Comparison of ENCODE assay signal across 8 mouse cellular contexts in the genomic region with DNA sequence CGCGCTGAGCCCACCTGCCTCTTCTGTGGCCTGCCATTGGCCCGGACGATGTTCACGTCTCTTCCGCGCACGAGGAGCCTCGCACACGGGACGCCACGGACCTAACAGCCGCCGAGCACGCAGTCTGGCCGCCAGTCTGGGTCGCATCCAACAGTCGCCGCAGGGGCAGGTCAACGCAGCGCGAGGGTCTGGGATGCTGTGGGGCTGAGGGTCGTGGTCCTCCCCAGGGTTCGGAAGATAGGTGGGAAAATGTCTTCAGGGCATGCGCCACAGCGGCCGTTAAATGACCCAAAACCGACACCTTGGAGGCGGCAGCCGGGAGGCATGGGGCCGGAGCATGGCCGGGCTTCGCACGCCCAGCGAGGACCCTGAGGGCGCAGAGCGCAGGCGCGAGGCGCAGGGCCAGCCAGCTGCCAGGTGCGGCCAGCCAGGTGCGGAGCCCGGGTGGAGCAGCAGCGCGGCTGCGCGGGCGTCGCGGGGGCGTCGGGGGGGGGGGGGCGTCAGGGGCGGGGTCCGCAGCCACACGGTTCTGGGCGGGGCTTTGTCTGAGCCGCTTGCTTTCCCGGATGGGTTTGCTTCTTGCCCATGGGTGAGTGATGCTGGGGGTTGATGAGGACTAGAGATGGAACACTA. TPM values are rescaled to one million over a fixed set of nuclear protein-coding genes. Genes with fewer than 3 reads are reported as not detected.
DNase-seq lines count a peak whose midpoint lies in the region; ATAC-seq and TF ChIP-seq lines count a peak whose summit lies in the region.

A gene (minus strand): TSS at position 445 of the 633 bp plus-strand sequence.

- WGBS in heart, embryonic 10.5 days = 39% methylated on average over 59 of the region's 59 CpGs
- 42% methylated on average over 56 of the region's 59 CpGs for WGBS in heart, adult 2 months
- WGBS in heart, embryonic 16.5 days = 41% methylated on average over 48 of the region's 59 CpGs
- WGBS in liver, embryonic 16.5 days (ENCODE audit: insufficient replicate concordance) = 54% methylated on average over 56 of the region's 59 CpGs
- WGBS in stomach, embryonic 16.5 days = 40% methylated on average over 54 of the region's 59 CpGs

- H3K4me2 ChIP-seq in heart, embryonic 16.5 days (ENCODE audit: low read depth, low read length) = peak within 1 kb of the TSS; percentile 59
- H3K4me2 ChIP-seq in liver, embryonic 16.5 days (ENCODE audit: low read depth, low read length) = peak within 1 kb of the TSS; percentile 20; the same call in 1 of the 2 replicates
- peak within 1 kb of the TSS; percentile 62 for H3K4me2 ChIP-seq in stomach, embryonic 16.5 days (ENCODE audit: low read depth, low read length)

- no peaks in the 10 kb centered on the region for H3K79me2 ChIP-seq in heart, adult 2 months (replicated peaks; ENCODE audit: control insufficient read depth, insufficient read depth, low read length)

- no peak for TF ChIP-seq CTCF in heart, adult 2 months (IDR thresholded peaks at IDR 0.05)

- peak within 1 kb of the TSS; percentile 57 for H3K4me3 ChIP-seq in heart, embryonic 10.5 days
- no peak within 1 kb of the TSS for H3K4me3 ChIP-seq in heart, adult 2 months
- peak within 1 kb of the TSS; percentile 31 for H3K4me3 ChIP-seq in heart, embryonic 16.5 days (ENCODE audit: low read length)
- peak within 1 kb of the TSS; percentile 24; the same call in 1 of the 2 replicates for H3K4me3 ChIP-seq in liver, embryonic 16.5 days (ENCODE audit: low read depth, low read length)
- H3K4me3 ChIP-seq in stomach, embryonic 16.5 days (replicated peaks; ENCODE audit: low read length) = peak within 1 kb of the TSS; percentile 40

- H3K27ac ChIP-seq in heart, embryonic 10.5 days = peak within 1 kb of the TSS; percentile 49
- no peak within 1 kb of the TSS for H3K27ac ChIP-seq in heart, adult 2 months
- no peak within 1 kb of the TSS for H3K27ac ChIP-seq in heart, embryonic 16.5 days (ENCODE audit: low read length)
- H3K27ac ChIP-seq in liver, embryonic 16.5 days (ENCODE audit: low read length) = no peak within 1 kb of the TSS
- H3K27ac ChIP-seq in stomach, embryonic 16.5 days (ENCODE audit: low read length) = no peak within 1 kb of the TSS

- intact Hi-C loops in heart, adult 2 months (cut with DNase I) = no loop called here

- H3K9me3 ChIP-seq in heart, embryonic 10.5 days = no peaks in the 10 kb centered on the region
- no peaks in the 10 kb centered on the region for H3K9me3 ChIP-seq in heart, embryonic 16.5 days (replicated peaks; ENCODE audit: control insufficient read depth, low read length)
- no peaks in the 10 kb centered on the region for H3K9me3 ChIP-seq in liver, embryonic 16.5 days (replicated peaks; ENCODE audit: control insufficient read depth, low read length)
- no peaks in the 10 kb centered on the region for H3K9me3 ChIP-seq in stomach, embryonic 16.5 days (replicated peaks; ENCODE audit: control insufficient read depth, low read length)

- 0 out of 2 replicates have a peak, but pooled peaks have one; percentile 32 for ATAC-seq in heart, embryonic 16.5 days (replicated peaks; ENCODE audit: extremely low read depth, insufficient read depth, low FRiP score)
- no peak for ATAC-seq in liver, embryonic 16.5 days (ENCODE audit: low read depth)
- peak; percentile 64 for ATAC-seq in stomach, embryonic 16.5 days (ENCODE audit: insufficient read depth, low FRiP score)
- ATAC-seq in erythroid progenitor cell, adult 5-6 weeks (replicated peaks; ENCODE audit: low FRiP score, poor library complexity, severe bottlenecking) = no peak

- DNase-seq in heart, embryonic 10.5 days (ENCODE audit: low spot score) = no peak
- no peak for DNase-seq in heart, adult 2 months
- DNase-seq in WW6 (ENCODE audit: low read depth, low spot score) = peak; percentile 20
- no peak for DNase-seq in T-cell, adult 2 months (ENCODE audit: low spot score)

- no peak for TF ChIP-seq EP300 in heart, adult 2 months (IDR thresholded peaks at IDR 0.05; ENCODE audit: insufficient read depth, low read depth, low read length)

- H3K9ac ChIP-seq in heart, adult 2 months (ENCODE audit: low read depth, low read length) = no peak within 1 kb of the TSS
- H3K9ac ChIP-seq in heart, embryonic 16.5 days (ENCODE audit: low read length) = no peak within 1 kb of the TSS
- H3K9ac ChIP-seq in liver, embryonic 16.5 days (ENCODE audit: low read depth, low read length) = no peak within 1 kb of the TSS
- H3K9ac ChIP-seq in stomach, embryonic 16.5 days (ENCODE audit: low read length) = peak within 1 kb of the TSS; percentile 62

- no peaks in the 10 kb centered on the region for H3K36me3 ChIP-seq in heart, embryonic 10.5 days
- no peaks in the 10 kb centered on the region for H3K36me3 ChIP-seq in heart, adult 2 months (ENCODE audit: control insufficient read depth, insufficient read depth, low read length)
- H3K36me3 ChIP-seq in heart, embryonic 16.5 days (ENCODE audit: control insufficient read depth, insufficient read depth) = no peaks in the 10 kb centered on the region
- no peaks in the 10 kb centered on the region for H3K36me3 ChIP-seq in liver, embryonic 16.5 days (ENCODE audit: control insufficient read depth, insufficient read depth)
- H3K36me3 ChIP-seq in stomach, embryonic 16.5 days (ENCODE audit: control insufficient read depth, insufficient read depth, low read length) = no peaks in the 10 kb centered on the region

- peaks cover 11% of the 10 kb centered on the region; the same call in 1 of the 2 replicates for H3K27me3 ChIP-seq in heart, embryonic 10.5 days (ENCODE audit: insufficient read depth, poor library complexity, severe bottlenecking)
- peaks cover 2% of the 10 kb centered on the region for H3K27me3 ChIP-seq in heart, adult 2 months (ENCODE audit: control insufficient read depth, insufficient read depth, low read length)
- peaks cover 2% of the 10 kb centered on the region; the same call in 1 of the 2 replicates for H3K27me3 ChIP-seq in heart, embryonic 16.5 days (ENCODE audit: control insufficient read depth, insufficient read depth, low read length)
- no peaks in the 10 kb centered on the region for H3K27me3 ChIP-seq in liver, embryonic 16.5 days (ENCODE audit: control insufficient read depth, insufficient read depth, low read depth, low read length)
- no peaks in the 10 kb centered on the region for H3K27me3 ChIP-seq in stomach, embryonic 16.5 days (ENCODE audit: control insufficient read depth, insufficient read depth, low read length)

- no peak for TF ChIP-seq POLR2A in heart, adult 2 months (IDR thresholded peaks at IDR 0.05; ENCODE audit: insufficient read depth, low read depth, low read length)

- H3K4me1 ChIP-seq in heart, embryonic 10.5 days = 0 out of 2 replicates have a peak, but pooled peaks cover 5% of the 10 kb centered on the region
- H3K4me1 ChIP-seq in heart, adult 2 months (ENCODE audit: control insufficient read depth, insufficient read depth, low read length) = no peaks in the 10 kb centered on the region
- no peaks in the 10 kb centered on the region for H3K4me1 ChIP-seq in heart, embryonic 16.5 days (ENCODE audit: control insufficient read depth, insufficient read depth, low read length)
- H3K4me1 ChIP-seq in liver, embryonic 16.5 days (ENCODE audit: control insufficient read depth, low read depth, low read length) = no peaks in the 10 kb centered on the region
- H3K4me1 ChIP-seq in stomach, embryonic 16.5 days (ENCODE audit: control insufficient read depth, insufficient read depth, low read length) = no peaks in the 10 kb centered on the region

RNA-seq across cellular contexts. Expression of the gene that starts here (rescaled TPM):
- polyA plus RNA-seq in heart, embryonic 10.5 days (2016; fragmentation: Nextera tagmentation; extraction: Ambion mirVana) = not detected in 2 replicates
- not detected for total RNA-seq in heart, adult 2 months (2021)
- not detected in 2 replicates for polyA plus RNA-seq in heart, adult 2 months (2012; rRNA removed)
- not detected in 2 replicates for polyA plus RNA-seq in heart, embryonic 16.5 days (2015; fragmentation: Nextera tagmentation; extraction: Ambion mirVana)
- polyA plus RNA-seq in liver, embryonic 16.5 days (2015; fragmentation: Nextera tagmentation; extraction: Ambion mirVana) = not detected in 2 replicates
- polyA plus RNA-seq in stomach, embryonic 16.5 days (2015; fragmentation: Nextera tagmentation; extraction: Ambion mirVana) = not detected in 2 replicates
- total RNA-seq in erythroid progenitor cell, adult 5-6 weeks (2015; ENCODE audit: low replicate concordance) = not detected in 2 replicates
- not detected in 2 replicates for total RNA-seq in erythroid progenitor cell, adult 5-6 weeks (2017; ENCODE audit: low replicate concordance)

Comparison
In these comparisons a context has a peak if more than half of its experiments do, and no peak if none do; other contexts are left out.
1. Peak in ATAC-seq, H3K4me3 ChIP-seq and H3K4me2 ChIP-seq in heart, embryonic 16.5 days; RNA of the gene not detected or under 1 TPM.
2. Peak in ATAC-seq, H3K4me3 ChIP-seq, H3K9ac ChIP-seq and H3K4me2 ChIP-seq in stomach, embryonic 16.5 days; RNA of the gene not detected or under 1 TPM.